Mouse (Mus musculus): Measurements from ENCODE around the gene Gm49388. TPM values are rescaled to one million over a fixed set of nuclear protein-coding genes. Genes with fewer than 3 reads are reported as not detected.
A peak's percentile ranks its signal among the peaks of the same experiment; 100 is the strongest.
"Not testable (repeated sequence)": the region's sequence is repeated elsewhere in the genome, so short reads cannot be mapped to it uniquely, and the experiment has no call there.

Gene Gm49388
- polyA plus RNA-seq, 1 experiment = not detected

GRCm38 (mm10) chr7:127773664-127774384 lies 11.6 kb upstream of the Gm49388 start:
- no peaks in the 10 kb centered on the region for H3K36me3 ChIP-seq (ENCODE audit: control insufficient read depth, insufficient read depth, low read length)
- H3K4me3 ChIP-seq (ENCODE audit: control insufficient read depth, low read depth, low read length) = no peak overlapping the region
- TF ChIP-seq POLR2A (IDR thresholded peaks at IDR 0.05; ENCODE audit: control insufficient read depth, low read depth, low read length) (no peak), CTCF (IDR thresholded peaks at IDR 0.05; ENCODE audit: control insufficient read depth, insufficient read depth, insufficient replicate concordance, low read depth, low read length) (peak; percentile 58; the same call in 1 of the 2 replicates)
- H3K4me1 ChIP-seq (ENCODE audit: control insufficient read depth, insufficient read depth, low read length) = peaks cover 19% of the 10 kb centered on the region
- H3K27me3 ChIP-seq (ENCODE audit: control insufficient read depth, insufficient read depth, low read length) = no peaks in the 10 kb centered on the region
- no peak overlapping the region for H3K27ac ChIP-seq (ENCODE audit: control insufficient read depth, insufficient read depth, low read depth, low read length)

DNA sequence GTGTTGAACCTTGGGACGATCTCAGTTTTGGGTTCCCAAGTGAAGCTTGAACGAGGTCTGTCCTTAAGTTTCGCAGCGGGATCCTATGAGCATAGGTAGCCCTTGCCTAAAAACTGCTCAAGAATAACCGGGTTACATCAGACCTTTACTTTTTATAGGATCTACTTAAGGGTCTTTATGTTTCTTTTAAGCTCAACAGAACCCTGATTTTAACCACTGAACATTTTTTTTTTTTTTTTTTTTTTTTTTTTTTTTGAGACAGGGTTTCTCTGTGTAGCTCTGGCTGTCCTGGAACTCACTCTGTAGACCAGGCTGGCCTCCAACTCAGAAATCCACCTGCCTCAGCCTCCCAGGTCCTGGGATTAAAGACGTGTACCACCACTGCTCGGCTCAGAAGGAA lies 9.6 kb upstream of the Gm49388 start:
- peaks cover 10% of the 10 kb centered on the region for H3K4me1 ChIP-seq (ENCODE audit: control insufficient read depth, insufficient read depth, low read length)

GRCm38 (mm10) chr7:127776426-127776825 lies 9.0 kb upstream of the Gm49388 start, which contains the start of gene Setd1a:
Gene Setd1a (plus strand): TSS chr7:127776670.
- H3K4me3 ChIP-seq (ENCODE audit: control insufficient read depth, low read depth, low read length) = peak within 1 kb of the TSS; percentile 97
- H3K27ac ChIP-seq (ENCODE audit: control insufficient read depth, insufficient read depth, low read depth, low read length) = peak within 1 kb of the TSS; percentile 99
- H3K36me3 ChIP-seq (ENCODE audit: control insufficient read depth, insufficient read depth, low read length) = peaks cover 5% of the 10 kb centered on the region
- H3K4me1 ChIP-seq (ENCODE audit: control insufficient read depth, insufficient read depth, low read length) = peaks cover 8% of the 10 kb centered on the region
- TF ChIP-seq CTCF (IDR thresholded peaks at IDR 0.05; ENCODE audit: control insufficient read depth, insufficient read depth, insufficient replicate concordance, low read depth, low read length) (no peak), POLR2A (IDR thresholded peaks at IDR 0.05; ENCODE audit: control insufficient read depth, low read depth, low read length) (no peak; the same call in 1 of the 2 replicates)
- no peaks in the 10 kb centered on the region for H3K27me3 ChIP-seq (ENCODE audit: control insufficient read depth, insufficient read depth, low read length)

More for the DNA sequence above, 9.6 kb upstream of the Gm49388 start:
- not testable (repeated sequence) for H3K36me3 ChIP-seq (ENCODE audit: control insufficient read depth, insufficient read depth, low read length); H3K27me3 ChIP-seq (ENCODE audit: control insufficient read depth, insufficient read depth, low read length)
- H3K27ac ChIP-seq (ENCODE audit: control insufficient read depth, insufficient read depth, low read depth, low read length) = peak overlapping the region; percentile 99
- peak overlapping the region; percentile 97 for H3K4me3 ChIP-seq (ENCODE audit: control insufficient read depth, low read depth, low read length)

DNA sequence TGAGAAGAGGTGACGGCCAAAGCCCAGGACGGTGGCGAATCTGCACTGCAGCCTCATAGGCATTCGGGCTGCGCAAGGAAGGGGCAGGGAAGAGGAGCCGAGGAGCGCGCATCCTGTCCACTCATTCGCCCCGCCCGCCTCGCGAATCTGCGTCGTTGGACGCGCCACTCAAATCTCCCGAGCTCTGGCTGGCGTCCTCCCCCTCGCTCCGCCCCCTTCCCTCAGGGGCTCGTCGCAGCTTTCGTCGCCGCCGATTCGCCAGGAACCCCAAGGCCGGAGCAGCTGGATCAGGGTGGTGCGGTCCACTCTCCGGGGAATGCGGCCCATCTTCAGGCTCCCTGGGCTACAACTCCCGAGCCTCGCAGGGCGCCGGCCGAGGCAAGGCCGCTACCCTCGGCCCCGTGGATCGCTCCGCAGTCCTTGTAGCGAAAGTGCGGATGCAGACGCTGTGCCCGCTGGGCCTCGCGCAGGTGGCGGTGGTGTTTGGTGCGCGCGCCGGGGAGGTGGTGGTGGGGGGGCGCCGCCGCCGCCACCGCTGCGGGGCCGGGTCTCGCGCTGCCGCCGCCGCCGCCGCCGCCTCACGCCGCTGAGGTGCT lies 8.4 kb upstream of the Gm49388 start:
- Histone ChIP-seq H3K27me3 (ENCODE audit: control insufficient read depth, insufficient read depth, low read length) (no peaks in the 10 kb centered on the region), H3K4me3 (ENCODE audit: control insufficient read depth, low read depth, low read length) (peak overlapping the region; percentile 97), H3K27ac (ENCODE audit: control insufficient read depth, insufficient read depth, low read depth, low read length) (peak overlapping the region; percentile 99), H3K4me1 (ENCODE audit: control insufficient read depth, insufficient read depth, low read length) (peaks cover 7% of the 10 kb centered on the region), H3K36me3 (ENCODE audit: control insufficient read depth, insufficient read depth, low read length) (peaks cover 5% of the 10 kb centered on the region)
- no peak for TF ChIP-seq CTCF (IDR thresholded peaks at IDR 0.05; ENCODE audit: control insufficient read depth, insufficient read depth, insufficient replicate concordance, low read depth, low read length)
- peak; percentile 76; the same call in 1 of the 2 replicates for TF ChIP-seq POLR2A (IDR thresholded peaks at IDR 0.05; ENCODE audit: control insufficient read depth, low read depth, low read length)

- Histone ChIP-seq H3K4me1 (ENCODE audit: control insufficient read depth, insufficient read depth, low read length) (peaks cover 7% of the 10 kb centered on the region), H3K36me3 (ENCODE audit: control insufficient read depth, insufficient read depth, low read length) (peaks cover 7% of the 10 kb centered on the region), H3K27ac (ENCODE audit: control insufficient read depth, insufficient read depth, low read depth, low read length) (peak overlapping the region; percentile 99), H3K27me3 (ENCODE audit: control insufficient read depth, insufficient read depth, low read length) (no peaks in the 10 kb centered on the region), H3K4me3 (ENCODE audit: control insufficient read depth, low read depth, low read length) (peak overlapping the region; percentile 97)
- no peak for TF ChIP-seq CTCF (IDR thresholded peaks at IDR 0.05; ENCODE audit: control insufficient read depth, insufficient read depth, insufficient replicate concordance, low read depth, low read length)
- no peak for TF ChIP-seq POLR2A (IDR thresholded peaks at IDR 0.05; ENCODE audit: control insufficient read depth, low read depth, low read length)
These were observed 7.7 kb upstream of the Gm49388 start for GRCm38 (mm10) chr7:127777474-127778266.

DNA sequence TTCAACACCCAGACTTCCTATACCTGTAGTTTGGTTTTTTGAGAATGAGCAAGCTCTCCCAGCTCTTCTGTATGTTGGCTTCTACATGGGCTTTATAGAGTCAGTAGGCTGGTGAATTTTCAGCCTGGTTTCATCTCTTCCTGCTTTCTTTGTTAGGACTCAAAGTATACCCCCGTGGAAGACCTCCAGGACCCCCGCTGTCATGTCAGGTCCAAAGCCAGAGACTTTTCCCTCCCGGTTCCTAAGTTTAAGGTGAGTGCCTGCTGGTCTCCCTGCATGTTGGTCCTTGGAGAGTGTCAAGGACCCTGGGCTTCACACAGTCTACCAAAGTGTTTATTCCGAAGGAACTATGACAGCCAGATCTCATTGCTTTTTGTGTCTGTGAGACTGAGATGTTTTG lies 7.1 kb upstream of the Gm49388 start:
- H3K36me3 ChIP-seq (ENCODE audit: control insufficient read depth, insufficient read depth, low read length) = peaks cover 7% of the 10 kb centered on the region
- H3K4me1 ChIP-seq (ENCODE audit: control insufficient read depth, insufficient read depth, low read length) = peaks cover 7% of the 10 kb centered on the region
- H3K27me3 ChIP-seq (ENCODE audit: control insufficient read depth, insufficient read depth, low read length) = no peaks in the 10 kb centered on the region
- TF ChIP-seq CTCF (IDR thresholded peaks at IDR 0.05; ENCODE audit: control insufficient read depth, insufficient read depth, insufficient replicate concordance, low read depth, low read length) = no peak
- no peak for TF ChIP-seq POLR2A (IDR thresholded peaks at IDR 0.05; ENCODE audit: control insufficient read depth, low read depth, low read length)
- peak overlapping the region; percentile 90; the same call in 1 of the 2 replicates for H3K27ac ChIP-seq (ENCODE audit: control insufficient read depth, insufficient read depth, low read depth, low read length)
- H3K4me3 ChIP-seq (ENCODE audit: control insufficient read depth, low read depth, low read length) = peak overlapping the region; percentile 97

Measured in testis, adult 2 months (tissue).